20 mouse cellular contexts compared by ENCODE assay signal in genomic region chr2:20721098-20721497, GRCm38 (mm10).
A peak's percentile ranks its signal among the peaks of the same experiment; 100 is the strongest.
DNase-seq lines count a peak whose midpoint lies in the region; ATAC-seq and TF ChIP-seq lines count a peak whose summit lies in the region.
"Had no signal": no experiment of that assay in that cellular context is flagged by ENCODE, and none has a peak within 500 bp of the region (broad histone marks: within the 10 kb centered on the region; RNA-seq: fewer than 3 reads in every experiment).

No protein-coding gene starts in this region.

- no peak overlapping the region for H3K4me2 ChIP-seq in CH12.LX (ENCODE audit: insufficient read depth, low read depth, poor library complexity, severe bottlenecking)
- H3K4me2 ChIP-seq in neural tube, embryonic 15.5 days: no peak overlapping the region
- no peak overlapping the region for H3K4me2 ChIP-seq in midbrain, postnatal 0 days (ENCODE audit: low read depth, low read length, poor library complexity, severe bottlenecking)
- H3K4me2 ChIP-seq: forebrain, embryonic 13.5 days; forebrain, embryonic 15.5 days had no signal

- dilution Hi-C loops in CH12.LX (cut with MboI; ENCODE audit: extremely low pct_ligation_motif_present, extremely low pct_unique_long_range_greater_than_20kb, low sequenced_read_pairs): no loop called here

- H3K27me3 ChIP-seq in CH12.LX (replicated peaks): no peaks in the 10 kb centered on the region
- H3K27me3 ChIP-seq in ES-Bruce4 (ENCODE audit: control insufficient read depth, insufficient read depth, low read length, poor library complexity, severe bottlenecking): no peaks in the 10 kb centered on the region
- no peaks in the 10 kb centered on the region for H3K27me3 ChIP-seq in MEL (ENCODE audit: control insufficient read depth in 1 of 2, insufficient read depth in 2 of 2, low read length in 2 of 2)
- H3K27me3 ChIP-seq in neural tube, embryonic 15.5 days (replicated peaks): no peaks in the 10 kb centered on the region
- no peaks in the 10 kb centered on the region for H3K27me3 ChIP-seq in midbrain, postnatal 0 days (ENCODE audit: insufficient read depth, low read length)
- H3K27me3 ChIP-seq: forebrain, embryonic 13.5 days; forebrain, embryonic 15.5 days had no signal

- no peak for TF ChIP-seq POLR2A in CH12.LX (IDR thresholded peaks at IDR 0.05; ENCODE audit: low read depth, low read length)
- no peak for TF ChIP-seq POLR2A in ES-Bruce4 (IDR thresholded peaks at IDR 0.05; ENCODE audit: insufficient read depth, low read length)
- no peak for TF ChIP-seq POLR2A in MEL (IDR thresholded peaks at IDR 0.05; ENCODE audit: control insufficient read depth in 1 of 2, insufficient read depth in 1 of 2, low read depth in 1 of 2, low read length in 2 of 2, poor library complexity in 1 of 2)

- no peak overlapping the region for H3K9ac ChIP-seq in CH12.LX (ENCODE audit: insufficient read depth, low read depth)
- no peak overlapping the region for H3K9ac ChIP-seq in ES-Bruce4 (ENCODE audit: low read depth, poor library complexity, severe bottlenecking)
- H3K9ac ChIP-seq in MEL (ENCODE audit: control insufficient read depth, low read depth, low read length, poor library complexity, severe bottlenecking): no peak overlapping the region
- no peak overlapping the region for H3K9ac ChIP-seq in neural tube, embryonic 15.5 days (replicated peaks)
- H3K9ac ChIP-seq in midbrain, postnatal 0 days (replicated peaks; ENCODE audit: low read length, poor library complexity, severe bottlenecking): no peak overlapping the region
- H3K9ac ChIP-seq: embryonic facial prominence, embryonic 12.5 days; forebrain, embryonic 13.5 days; forebrain, embryonic 15.5 days; forebrain, postnatal 0 days had no signal

- in situ Hi-C loops in CH12.LX (cut with MboI; ENCODE audit: low pct_ligation_motif_present, low pct_unique_long_range_greater_than_20kb, low sequenced_read_pairs): no loop called here

- DNase-seq in CH12.LX (ENCODE audit: extremely low read depth) (no peak), MEL (ENCODE audit: low read depth, low spot score) (no peak)
- no peak for DNase-seq in midbrain, postnatal 0 days (ENCODE audit: low spot score)
- no peak for DNase-seq in right cerebral cortex, adult 2 months (ENCODE audit: low spot score in 2 of 2)
- DNase-seq: adrenal gland, adult 2 months; adrenal gland, postnatal 10 days; adrenal gland, postnatal 25 days; cerebellum, adult 11-12 months; cerebellum, adult 2 months; cerebellum, adult 9-10 months; cerebellum, postnatal 10 days; cerebellum, postnatal 25 days; forebrain, postnatal 0 days had no signal

- no peaks in the 10 kb centered on the region; the same call in 1 of the 2 replicates for H3K79me2 ChIP-seq in CH12.LX (replicated peaks; ENCODE audit: control insufficient read depth, extremely low read depth, insufficient read depth, poor library complexity, severe bottlenecking)
- H3K79me2 ChIP-seq in MEL (ENCODE audit: control insufficient read depth, insufficient read depth, low read length, poor library complexity): no peaks in the 10 kb centered on the region

- TF ChIP-seq RAD21 in CH12.LX (IDR thresholded peaks at IDR 0.05; ENCODE audit: low read depth, low read length) (no peak), MEL (IDR thresholded peaks at IDR 0.05; ENCODE audit: low read depth, low read length) (no peak)

- no peak overlapping the region for H3K27ac ChIP-seq in CH12.LX (ENCODE audit: insufficient read depth, low read depth)
- H3K27ac ChIP-seq in ES-Bruce4 (ENCODE audit: insufficient read depth, low read length): peak overlapping the region; percentile 99; the same call in 1 of the 2 replicates
- no peak overlapping the region for H3K27ac ChIP-seq in MEL (ENCODE audit: control insufficient read depth, low read depth, low read length)
- H3K27ac ChIP-seq in neural tube, embryonic 15.5 days (replicated peaks): no peak overlapping the region
- H3K27ac ChIP-seq in midbrain, postnatal 0 days (ENCODE audit: low read depth, low read length): no peak overlapping the region
- H3K27ac ChIP-seq: embryonic facial prominence, embryonic 12.5 days; forebrain, embryonic 13.5 days; forebrain, embryonic 15.5 days had no signal

- no peak for TF ChIP-seq EP300 in CH12.LX (IDR thresholded peaks at IDR 0.05; ENCODE audit: low read length)
- no peak for TF ChIP-seq EP300 in ES-Bruce4 (IDR thresholded peaks at IDR 0.05; ENCODE audit: insufficient read depth, low read depth, low read length)
- no peak for TF ChIP-seq EP300 in MEL (IDR thresholded peaks at IDR 0.05; ENCODE audit: low read depth in 1 of 2, low read length in 2 of 2)

- TF ChIP-seq CTCF in CH12.LX (conservative IDR thresholded peaks at IDR 0.05 in 1 of 2, IDR thresholded peaks at IDR 0.05 in 1 of 2; ENCODE audit: low read depth in 2 of 2, low read length in 2 of 2): no peak
- TF ChIP-seq CTCF in ES-Bruce4 (IDR thresholded peaks at IDR 0.05; ENCODE audit: low read depth, low read length): no peak
- TF ChIP-seq CTCF in MEL (IDR thresholded peaks at IDR 0.05 in 2 of 3, conservative IDR thresholded peaks at IDR 0.05 in 1 of 3; ENCODE audit: control insufficient read depth in 1 of 3, insufficient read depth in 1 of 3, low read depth in 2 of 3, low read length in 3 of 3, poor library complexity in 1 of 3, severe bottlenecking in 1 of 3): no peak
- no peak for TF ChIP-seq CTCF in midbrain, postnatal 0 days (IDR thresholded peaks at IDR 0.05)

- no peak for ATAC-seq in neural tube, embryonic 15.5 days (ENCODE audit: low FRiP score)
- no peak for ATAC-seq in midbrain, postnatal 0 days (ENCODE audit: low FRiP score)
- ATAC-seq: forebrain, embryonic 13.5 days; forebrain, embryonic 15.5 days; forebrain, postnatal 0 days had no signal

- H3K4me3 ChIP-seq in CH12.LX (replicated peaks in 1 of 3; ENCODE audit: low read depth in 2 of 3, low read length in 2 of 3, poor library complexity in 1 of 3): no peak overlapping the region
- no peak overlapping the region for H3K4me3 ChIP-seq in ES-Bruce4 (ENCODE audit: low read depth, low read length)
- H3K4me3 ChIP-seq in MEL (ENCODE audit: control insufficient read depth in 1 of 2, insufficient read depth in 1 of 2, low read depth in 2 of 2, low read length in 2 of 2): no peak overlapping the region
- H3K4me3 ChIP-seq in neural tube, embryonic 15.5 days (replicated peaks): no peak overlapping the region
- H3K4me3 ChIP-seq in midbrain, postnatal 0 days (ENCODE audit: low read depth, low read length): no peak overlapping the region
- H3K4me3 ChIP-seq: embryonic facial prominence, embryonic 10.5 days; embryonic facial prominence, embryonic 12.5 days; forebrain, embryonic 13.5 days; forebrain, embryonic 15.5 days had no signal

- H3K4me1 ChIP-seq in CH12.LX (ENCODE audit: control insufficient read depth in 1 of 2, insufficient read depth in 2 of 2) (peaks cover 22 to 50% of the 10 kb centered on the region in 2 experiments), ES-Bruce4 (ENCODE audit: control insufficient read depth, insufficient read depth, low read length) (peaks cover 6% of the 10 kb centered on the region), MEL (ENCODE audit: control insufficient read depth in 1 of 2, insufficient read depth in 2 of 2, low read length in 2 of 2) (no peaks in the 10 kb centered on the region)
- no peaks in the 10 kb centered on the region; the same call in 1 of the 2 replicates for H3K4me1 ChIP-seq in neural tube, embryonic 15.5 days
- no peaks in the 10 kb centered on the region; the same call in 1 of the 2 replicates for H3K4me1 ChIP-seq in midbrain, postnatal 0 days (ENCODE audit: insufficient read depth, low read length)

- H3K9me3 ChIP-seq in CH12.LX (replicated peaks; ENCODE audit: low read length): no peaks in the 10 kb centered on the region
- H3K9me3 ChIP-seq in ES-Bruce4 (replicated peaks; ENCODE audit: control insufficient read depth, insufficient read depth, low read length, poor library complexity, severe bottlenecking): no peaks in the 10 kb centered on the region
- H3K9me3 ChIP-seq in MEL (replicated peaks; ENCODE audit: insufficient read depth, low read length): no peaks in the 10 kb centered on the region
- H3K9me3 ChIP-seq in neural tube, embryonic 15.5 days (replicated peaks): no peaks in the 10 kb centered on the region
- H3K9me3 ChIP-seq in midbrain, postnatal 0 days (ENCODE audit: low read length): no peaks in the 10 kb centered on the region
- H3K9me3 ChIP-seq: embryonic facial prominence, embryonic 10.5 days; embryonic facial prominence, embryonic 12.5 days; forebrain, embryonic 13.5 days; forebrain, embryonic 15.5 days; G1E had no signal

- WGBS in neural tube, embryonic 15.5 days: 84% methylated on average over 3 of the region's 3 CpGs
- 91% methylated on average over 3 of the region's 3 CpGs for WGBS in midbrain, postnatal 0 days

- H3K36me3 ChIP-seq in CH12.LX (replicated peaks in 1 of 2; ENCODE audit: control insufficient read depth in 1 of 2, insufficient read depth in 1 of 2, low read length in 1 of 2): peaks cover 3 to 7% of the 10 kb centered on the region in 2 experiments
- H3K36me3 ChIP-seq in ES-Bruce4 (ENCODE audit: control insufficient read depth, insufficient read depth, low read length, poor library complexity, severe bottlenecking): peaks cover 18% of the 10 kb centered on the region
- H3K36me3 ChIP-seq in MEL (ENCODE audit: control insufficient read depth in 1 of 2, insufficient read depth in 2 of 2, low read length in 2 of 2): no peaks in the 10 kb centered on the region
- H3K36me3 ChIP-seq in neural tube, embryonic 15.5 days: no peaks in the 10 kb centered on the region
- no peaks in the 10 kb centered on the region for H3K36me3 ChIP-seq in midbrain, postnatal 0 days (ENCODE audit: insufficient read depth, low read length)
- H3K36me3 ChIP-seq: embryonic facial prominence, embryonic 10.5 days; embryonic facial prominence, embryonic 12.5 days; forebrain, embryonic 15.5 days; G1E had no signal

TF ChIP-seq in CH12.LX, 34 proteins besides CTCF, POLR2A, EP300 and RAD21:
- TF ChIP-seq GABPA (IDR thresholded peaks at IDR 0.05; ENCODE audit: insufficient replicate concordance, low read depth, low read length) (no peak), MAFK (IDR thresholded peaks at IDR 0.05; ENCODE audit: insufficient replicate concordance, low read length) (peak; percentile 95)

TF ChIP-seq in MEL, 35 proteins besides CTCF, POLR2A, EP300 and RAD21:
- TF ChIP-seq ZKSCAN1 (IDR thresholded peaks at IDR 0.05; ENCODE audit: low read depth, low read length): no peak
- TF ChIP-seq MAFK (IDR thresholded peaks at IDR 0.05; ENCODE audit: borderline replicate concordance, low read depth, low read length): 0 out of 2 replicates have a peak, but pooled peaks have one; percentile 41

Comparison
In these comparisons a context has a peak if more than half of its experiments do, and no peak if none do; other contexts are left out.
1. Of the 35 proteins assayed by ChIP-seq in both MEL and CH12.LX: peak only in MEL: none; only in CH12.LX: none; in both: MAFK; in neither: 34.